Mouse (Mus musculus) midbrain, postnatal 0 days (tissue): ENCODE results near the gene Zfp420. TPM values are rescaled to one million over a fixed set of nuclear protein-coding genes. Genes with fewer than 3 reads are reported as not detected.

Experiments used
- ATAC-seq: fragments of 200-750 bp; cut with Nextera tagmentation; 2 replicates; pipeline ENCODE4 v1.8.0; 2017; ENCODE audit warnings: moderate number of reproducible peaks, mild to moderate bottlenecking, moderate TSS enrichment, moderate library complexity; ENCODE audit not compliant: low FRiP score
- DNase-seq: peaks from one replicate; pipeline ENCODE4 v3.0.0-alpha.2; 2015; ENCODE audit warnings: low spot score
- H3K27ac ChIP-seq: fragments of 300-500 bp; sonication (generic); 2 replicates; pipeline ENCODE4 v1.5.1; 2014; ENCODE audit warnings: low read depth, mild to moderate bottlenecking, low read length, mixed read lengths
- H3K27me3 ChIP-seq: fragments of 300-500 bp; sonication (generic); 2 replicates; pipeline ENCODE4 v1.6.1; 2014; ENCODE audit warnings: low read length, control low read depth, mixed read lengths; ENCODE audit not compliant: insufficient read depth
- H3K36me3 ChIP-seq: fragments of 300-500 bp; sonication (generic); 2 replicates; pipeline ENCODE4 v1.6.1; 2014; ENCODE audit warnings: low read length, control low read depth, mixed read lengths; ENCODE audit not compliant: insufficient read depth
- H3K4me1 ChIP-seq: fragments of 300-500 bp; sonication (generic); 2 replicates; pipeline ENCODE4 v1.6.1; 2014; ENCODE audit warnings: mild to moderate bottlenecking, control low read depth, antibody characterized with exemption, low read length, mixed read lengths; ENCODE audit not compliant: insufficient read depth
- H3K4me2 ChIP-seq: fragments of 300-500 bp; sonication (generic); 2 replicates; pipeline ENCODE4 v1.6.1; 2014; ENCODE audit warnings: low read depth, mild to moderate bottlenecking, low read length, mixed read lengths; ENCODE audit not compliant: poor library complexity, severe bottlenecking
- H3K4me3 ChIP-seq: fragments of 300-500 bp; sonication (generic); 2 replicates; pipeline ENCODE4 v1.5.1; 2014; ENCODE audit warnings: low read depth, mild to moderate bottlenecking, low read length, moderate library complexity
- H3K9ac ChIP-seq: fragments of 300-500 bp; sonication (generic); replicated peaks from 2 replicates; pipeline ENCODE4 v1.6.1; 2014; ENCODE audit warnings: mild to moderate bottlenecking, low read length, moderate library complexity, mixed read lengths; ENCODE audit not compliant: poor library complexity, severe bottlenecking
- H3K9me3 ChIP-seq: fragments of 300-500 bp; sonication (generic); 2 replicates; pipeline ENCODE4 v1.6.1; 2016; ENCODE audit warnings: low read length, control low read depth
- CTCF ChIP-seq: IDR thresholded peaks from 2 replicates; pipeline ENCODE4 v1.5.1; 2016; ENCODE audit warnings: antibody characterized with exemption, mild to moderate bottlenecking
- whole genome bisulfite sequencing: fragments of 180-500 bp; shearing (Covaris S2); extraction: QIAGEN DNeasy Blood & Tissue Kit; methylation state at CpG from one replicate; pipeline ENCODE4 v1.1.7; 2014; 5-methylcytosine and 5-hydroxymethylcytosine counted together
- microRNA-seq: library from miRNA; unstranded; fragments of <30 nt; microRNA quantifications from one replicate; pipeline ENCODE4, GENCODE M21; 2016; ENCODE audit warnings: borderline number of aligned reads
- polyA plus RNA-seq: library from polyadenylated mRNA; unstranded; fragments of >200 nt; fragmentation: Nextera tagmentation; extraction: Ambion mirVana; gene quantifications from 2 replicates; pipeline ENCODE4 v1.2.1, GENCODE M21; 2015
- total RNA-seq: library from RNA; depleted of rRNA; stranded (reverse); fragments of >200 nt; gene quantifications from 2 replicates; pipeline ENCODE4 v1.2.3, GENCODE M21; 2014; rRNA removed

Gene Zfp420
- total and polyA plus RNA-seq, 2 experiments from 2014 or later: 14.7 to 24.5 TPM

GRCm38 (mm10) chr7:29912172-29912571, 52.4 kb downstream of the Zfp420 start:
- H3K27ac ChIP-seq: no peak overlapping the region
- no peak overlapping the region for H3K9ac ChIP-seq
- H3K36me3 ChIP-seq: peaks cover 39% of the 10 kb centered on the region
- DNase-seq (no peak), ATAC-seq (no peak)
- WGBS: 98% methylated on average over 13 of the region's 13 CpGs
- TF ChIP-seq CTCF: no peak
- peaks cover 6% of the 10 kb centered on the region; the same call in 1 of the 2 replicates for H3K4me1 ChIP-seq
- H3K4me3 ChIP-seq: no peak overlapping the region
- no peaks in the 10 kb centered on the region for H3K27me3 ChIP-seq
- no peak overlapping the region for H3K4me2 ChIP-seq
- no peaks in the 10 kb centered on the region for H3K9me3 ChIP-seq

GRCm38 (mm10) chr7:29917371-29918061, 57.7 kb downstream of the Zfp420 start:
- Histone ChIP-seq H3K4me3 (no peak overlapping the region), H3K4me2 (no peak overlapping the region), H3K4me1 (no peaks in the 10 kb centered on the region), H3K9me3 (no peaks in the 10 kb centered on the region), H3K36me3 (peaks cover 27% of the 10 kb centered on the region), H3K27me3 (no peaks in the 10 kb centered on the region), H3K27ac (no peak overlapping the region), H3K9ac (no peak overlapping the region)
- no peak for TF ChIP-seq CTCF
- 80% methylated on average over 6 of the region's 6 CpGs for WGBS
- DNase-seq (no peak), ATAC-seq (no peak)

GRCm38 (mm10) chr7:29918062-29918453, 58.3 kb downstream of the Zfp420 start:
- H3K9ac ChIP-seq: no peak overlapping the region
- no peaks in the 10 kb centered on the region for H3K27me3 ChIP-seq
- no peak for TF ChIP-seq CTCF
- no peak overlapping the region for H3K4me2 ChIP-seq
- no peaks in the 10 kb centered on the region for H3K4me1 ChIP-seq
- no peak overlapping the region for H3K4me3 ChIP-seq
- ATAC-seq: no peak
- no peak overlapping the region for H3K27ac ChIP-seq
- H3K9me3 ChIP-seq: no peaks in the 10 kb centered on the region
- 88% methylated on average over 4 of the region's 4 CpGs for WGBS
- H3K36me3 ChIP-seq: peaks cover 27% of the 10 kb centered on the region
- no peak for DNase-seq

- ATAC-seq (no peak), DNase-seq (no peak)
- TF ChIP-seq CTCF: no peak
- H3K4me3 ChIP-seq: no peak overlapping the region
- H3K9me3 ChIP-seq: no peaks in the 10 kb centered on the region
- no peak overlapping the region for H3K9ac ChIP-seq
- no peak overlapping the region for H3K4me2 ChIP-seq
- no peaks in the 10 kb centered on the region for H3K27me3 ChIP-seq
- H3K36me3 ChIP-seq: no peaks in the 10 kb centered on the region; the same call in 1 of the 2 replicates
- no peaks in the 10 kb centered on the region for H3K4me1 ChIP-seq
- 86% methylated on average over 6 of the region's 6 CpGs for WGBS
- no peak overlapping the region for H3K27ac ChIP-seq
Observed at GRCm38 (mm10) chr7:29921439-29922093, 61.8 kb downstream of the Zfp420 start.

- Histone ChIP-seq H3K9ac (no peak overlapping the region), H3K27ac (no peak overlapping the region), H3K36me3 (no peaks in the 10 kb centered on the region), H3K4me2 (no peak overlapping the region), H3K4me3 (no peak overlapping the region), H3K4me1 (no peaks in the 10 kb centered on the region), H3K27me3 (no peaks in the 10 kb centered on the region), H3K9me3 (no peaks in the 10 kb centered on the region)
- 77% methylated on average over 2 of the region's 2 CpGs for WGBS
- ATAC-seq (no peak), DNase-seq (no peak)
- no peak for TF ChIP-seq CTCF
Observed at GRCm38 (mm10) chr7:29922780-29923179, 63.0 kb downstream of the Zfp420 start.

Small RNA genes lying within 50 kb of the gene (microRNA-seq; reads per million reads assigned to microRNA genes)
- gene Mir7668: not detected

Other genes starting within 250 kb of the Zfp420 start
- gene Catsperg2, start 132.9 kb upstream of the Zfp420 start, total RNA-seq: 0.24 and 0.99 TPM in 2 replicates
- 0.34 and 0.41 TPM in 2 replicates for gene Catsperg2, start 132.9 kb upstream of the Zfp420 start, polyA plus RNA-seq
- 11.8 and 13.9 TPM in 2 replicates for gene Zfp84, start 91.4 kb upstream of the Zfp420 start, total RNA-seq
- gene Zfp84, start 91.4 kb upstream of the Zfp420 start, polyA plus RNA-seq: 5.9 and 6.8 TPM in 2 replicates
- 11.5 and 12.2 TPM in 2 replicates for gene Zfp30, start 76.0 kb upstream of the Zfp420 start, total RNA-seq
- gene Zfp30, start 76.0 kb upstream of the Zfp420 start, polyA plus RNA-seq: 12.5 and 13.2 TPM in 2 replicates
- 10.7 and 16.3 TPM in 2 replicates for gene Zfp790, start 43.9 kb upstream of the Zfp420 start, total RNA-seq
- gene Zfp790, start 43.9 kb upstream of the Zfp420 start, polyA plus RNA-seq: 11.7 and 11.9 TPM in 2 replicates
- 11.7 and 12.3 TPM in 2 replicates for gene Zfp940, start 6.3 kb upstream of the Zfp420 start, total RNA-seq
- gene Zfp940, start 6.3 kb upstream of the Zfp420 start, polyA plus RNA-seq: 12.7 and 13.1 TPM in 2 replicates
- 15.7 and 18.0 TPM in 2 replicates for gene Zfp27, start 46.6 kb downstream of the Zfp420 start, total RNA-seq
- 7.9 and 8.5 TPM in 2 replicates for gene Zfp27, start 46.6 kb downstream of the Zfp420 start, polyA plus RNA-seq
- gene Zfp383, start 48.2 kb downstream of the Zfp420 start, total RNA-seq: 6.6 and 7.9 TPM in 2 replicates
- gene Zfp383, start 48.2 kb downstream of the Zfp420 start, polyA plus RNA-seq: 5.4 and 5.8 TPM in 2 replicates
- 12.8 and 13.3 TPM in 2 replicates for gene Zfp74, start 94.1 kb downstream of the Zfp420 start, total RNA-seq
- 15.9 and 17.1 TPM in 2 replicates for gene Zfp74, start 94.1 kb downstream of the Zfp420 start, polyA plus RNA-seq
- gene Zfp568, start 124.0 kb downstream of the Zfp420 start, total RNA-seq: 8.2 and 12.6 TPM in 2 replicates
- 2.0 and 2.5 TPM in 2 replicates for gene Zfp568, start 124.0 kb downstream of the Zfp420 start, polyA plus RNA-seq
- 13.0 and 16.5 TPM in 2 replicates for gene Zfp14, start 191.4 kb downstream of the Zfp420 start, total RNA-seq
- gene Zfp14, start 191.4 kb downstream of the Zfp420 start, polyA plus RNA-seq: 5.8 and 8.7 TPM in 2 replicates
- 5.3 and 6.4 TPM in 2 replicates for gene Zfp82, start 212.9 kb downstream of the Zfp420 start, total RNA-seq
- 5.4 and 6.4 TPM in 2 replicates for gene Zfp82, start 212.9 kb downstream of the Zfp420 start, polyA plus RNA-seq
- not detected in 2 replicates for gene Gm26920, start 230.4 kb downstream of the Zfp420 start, total RNA-seq
- gene Gm26920, start 230.4 kb downstream of the Zfp420 start, polyA plus RNA-seq: 0.63 and 1.3 TPM in 2 replicates
- gene Zfp566, start 230.5 kb downstream of the Zfp420 start, total RNA-seq: 0.93 and 3.8 TPM in 2 replicates
- 16.2 and 18.0 TPM in 2 replicates for gene Zfp566, start 230.5 kb downstream of the Zfp420 start, polyA plus RNA-seq
- gene Zfp260, start 234.8 kb downstream of the Zfp420 start, total RNA-seq: 39.4 and 47.4 TPM in 2 replicates
- gene Zfp260, start 234.8 kb downstream of the Zfp420 start, polyA plus RNA-seq: 43.6 and 44.4 TPM in 2 replicates